Mouse (Mus musculus) kidney, embryonic 15.5 days (tissue): ENCODE data around the gene Bicdl1. TPM values are rescaled to one million over a fixed set of nuclear protein-coding genes. Genes with fewer than 3 reads are reported as not detected.
"Not testable (repeated sequence)": the region's sequence is repeated elsewhere in the genome, so short reads cannot be mapped to it uniquely, and the experiment has no call there.

Source experiments
- ATAC-seq: fragments of 200-750 bp; cut with Nextera tagmentation; replicated peaks from 2 replicates; pipeline ENCODE4 v1.8.0; 2017; ENCODE audit warnings: moderate TSS enrichment; ENCODE audit not compliant: low FRiP score
- H3K27ac ChIP-seq: fragments of 300-500 bp; sonication (generic); 2 replicates; pipeline ENCODE4 v1.5.1; 2015; ENCODE audit warnings: mild to moderate bottlenecking, inconsistent platforms
- H3K27me3 ChIP-seq: fragments of 300-500 bp; sonication (generic); 2 replicates; pipeline ENCODE4 v1.6.1; 2015; ENCODE audit warnings: inconsistent platforms
- H3K36me3 ChIP-seq: fragments of 300-500 bp; sonication (generic); 2 replicates; pipeline ENCODE4 v1.6.1; 2015; ENCODE audit warnings: inconsistent platforms
- H3K4me1 ChIP-seq: fragments of 300-500 bp; sonication (generic); 2 replicates; pipeline ENCODE4 v1.6.1; 2015; ENCODE audit warnings: inconsistent platforms
- H3K4me2 ChIP-seq: fragments of 300-500 bp; sonication (generic); 2 replicates; pipeline ENCODE4 v1.6.1; 2015; ENCODE audit warnings: moderate library complexity, mild to moderate bottlenecking, inconsistent platforms
- H3K4me3 ChIP-seq: fragments of 300-500 bp; sonication (generic); replicated peaks from 2 replicates; pipeline ENCODE4 v1.5.1; 2015; ENCODE audit warnings: mild to moderate bottlenecking, inconsistent platforms
- H3K9ac ChIP-seq: fragments of 300-500 bp; sonication (generic); 2 replicates; pipeline ENCODE4 v1.6.1; 2015; ENCODE audit warnings: mild to moderate bottlenecking, inconsistent platforms
- H3K9me3 ChIP-seq: fragments of 300-500 bp; sonication (generic); replicated peaks from 2 replicates; pipeline ENCODE4 v1.6.1; 2016; ENCODE audit warnings: inconsistent platforms
- WGBS: fragments of 180-500 bp; shearing (Covaris S2); methylation state at CpG from one replicate; pipeline ENCODE4 v1.1.7; 2015; ENCODE audit warnings: mixed read lengths; 5-methylcytosine and 5-hydroxymethylcytosine counted together
- polyA plus RNA-seq: library from polyadenylated mRNA; unstranded; fragments of >200 nt; fragmentation: Nextera tagmentation; extraction: Ambion mirVana; gene quantifications from 2 replicates; pipeline ENCODE4 v1.2.1, GENCODE M21; 2015

Gene Bicdl1
- polyA plus RNA-seq, 1 experiment from 2014 or later: 12.0 TPM

DNA sequence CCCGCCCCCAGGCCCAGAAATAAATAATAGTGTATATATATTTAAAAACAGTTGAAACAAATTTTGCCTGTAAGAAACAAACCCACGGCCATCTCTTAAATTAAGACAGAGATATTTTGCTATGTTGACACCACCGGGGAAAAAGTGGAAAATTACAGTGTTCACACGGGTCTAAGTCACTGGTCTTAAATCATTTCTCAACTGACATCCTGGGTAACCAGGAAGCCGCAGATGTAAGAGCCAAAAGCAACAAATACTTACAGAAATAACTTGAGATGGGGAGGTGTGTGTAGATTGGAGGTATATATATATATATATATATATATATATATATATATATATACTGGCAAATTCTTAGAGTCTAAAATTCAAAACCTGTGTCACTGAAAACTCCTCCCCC, 21.5 kb upstream of the Bicdl1 start:
- Histone ChIP-seq H3K9me3 (no peaks in the 10 kb centered on the region), H3K36me3 (no peaks in the 10 kb centered on the region), H3K4me1 (no peaks in the 10 kb centered on the region), H3K4me2 (no peak overlapping the region), H3K27me3 (no peaks in the 10 kb centered on the region), H3K4me3 (no peak overlapping the region), H3K27ac (no peak overlapping the region), H3K9ac (no peak overlapping the region)
- no peak for ATAC-seq
- 58% methylated on average over 5 of the region's 5 CpGs for WGBS

DNA sequence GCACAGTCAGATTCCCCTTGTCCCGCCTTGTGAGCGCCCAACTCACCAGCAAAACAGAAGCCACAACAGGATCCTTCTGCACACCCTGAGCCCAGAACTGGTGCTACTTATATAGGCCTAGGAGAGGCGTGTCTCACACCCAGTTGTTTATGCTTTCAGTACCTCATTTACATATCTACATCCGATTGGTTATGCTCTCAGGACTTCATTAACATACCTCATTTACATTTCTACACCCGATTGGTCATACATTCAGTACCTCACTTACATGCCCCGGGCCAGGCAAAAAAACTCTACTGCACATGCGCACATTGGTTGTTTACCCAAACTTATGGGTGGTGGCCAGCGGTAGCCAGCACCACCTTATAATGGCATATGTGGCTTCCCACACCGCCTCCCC, 20.5 kb upstream of the Bicdl1 start:
- not testable (repeated sequence) for H3K27me3 ChIP-seq, H3K9ac ChIP-seq, H3K36me3 ChIP-seq, H3K27ac ChIP-seq, ATAC-seq, H3K9me3 ChIP-seq, H3K4me2 ChIP-seq, H3K4me3 ChIP-seq, H3K4me1 ChIP-seq
- WGBS: 91% methylated on average over 9 of the region's 9 CpGs

DNA sequence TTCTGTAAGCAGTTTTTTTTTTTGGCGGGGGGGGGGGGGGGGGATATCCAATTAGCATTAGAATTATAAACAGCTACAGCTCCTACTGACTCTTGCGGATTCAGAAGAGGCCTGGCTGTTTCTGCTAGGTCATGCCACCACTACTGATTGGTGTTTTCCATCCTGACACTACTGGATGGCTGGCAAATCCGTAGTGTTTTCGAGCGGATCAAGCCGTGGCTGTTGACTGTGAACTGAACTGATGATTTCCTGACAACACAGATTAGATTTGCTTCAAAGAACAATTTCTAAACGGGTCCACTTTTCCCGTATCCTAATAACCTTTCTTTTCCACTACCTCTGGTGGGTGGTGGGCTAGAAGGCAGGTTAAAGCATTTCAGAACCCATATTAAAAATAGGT, 16.9 kb upstream of the Bicdl1 start:
- Histone ChIP-seq H3K36me3 (no peaks in the 10 kb centered on the region), H3K9me3 (no peaks in the 10 kb centered on the region), H3K4me2 (no peak overlapping the region), H3K4me3 (no peak overlapping the region), H3K27ac (no peak overlapping the region), H3K4me1 (no peaks in the 10 kb centered on the region), H3K27me3 (no peaks in the 10 kb centered on the region), H3K9ac (no peak overlapping the region)
- no peak for ATAC-seq
- WGBS: 67% methylated on average over 8 of the region's 8 CpGs

DNA sequence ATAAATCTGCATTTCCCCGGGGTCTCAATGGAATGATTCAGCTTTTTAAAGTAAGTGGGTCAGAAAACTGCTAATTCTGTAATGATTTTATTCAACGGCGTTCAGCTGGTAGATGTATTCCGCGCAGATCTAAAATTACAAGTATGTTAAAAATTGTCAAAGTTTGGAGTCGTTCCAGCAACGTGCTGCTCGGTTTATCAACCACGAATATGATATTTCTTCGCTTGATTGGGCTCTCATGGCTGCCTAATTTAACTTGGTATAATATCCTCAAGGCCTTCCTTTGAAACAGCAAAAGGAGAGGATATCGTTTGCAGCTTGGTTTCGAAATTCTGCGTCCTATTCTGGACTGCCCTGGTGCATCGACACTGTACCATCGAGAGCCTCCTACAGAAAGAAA, 13.9 kb upstream of the Bicdl1 start:
- H3K9me3 ChIP-seq: no peaks in the 10 kb centered on the region
- 76% methylated on average over 15 of the region's 15 CpGs for WGBS
- H3K27me3 ChIP-seq: no peaks in the 10 kb centered on the region
- no peaks in the 10 kb centered on the region for H3K4me1 ChIP-seq
- H3K9ac ChIP-seq: no peak overlapping the region
- no peaks in the 10 kb centered on the region for H3K36me3 ChIP-seq
- H3K27ac ChIP-seq: 0 out of 2 replicates have a peak overlapping the region, but pooled peaks have one; percentile 29
- no peak overlapping the region for H3K4me3 ChIP-seq
- no peak overlapping the region for H3K4me2 ChIP-seq
- ATAC-seq: no peak

DNA sequence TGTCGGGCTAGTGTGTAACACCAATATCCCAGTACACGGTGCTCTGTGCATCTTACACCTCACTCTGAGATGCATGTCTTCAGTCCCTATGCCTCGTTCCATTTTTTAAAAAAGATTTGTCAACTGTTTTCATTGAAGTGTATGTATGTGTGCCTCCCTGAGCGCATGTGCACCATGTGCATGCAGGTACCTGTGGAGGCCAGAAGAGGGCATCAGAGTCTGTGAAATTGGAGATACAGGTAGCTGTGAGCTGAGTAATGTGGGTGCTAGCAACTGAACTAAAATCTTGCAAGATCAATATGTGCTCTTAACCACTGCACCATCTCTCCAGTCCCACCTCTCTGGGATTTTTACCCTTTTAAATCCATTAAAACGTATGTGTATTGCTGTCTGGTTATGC, 6.6 kb upstream of the Bicdl1 start:
- H3K36me3 ChIP-seq: no peaks in the 10 kb centered on the region
- 92% methylated on average over 5 of the region's 5 CpGs for WGBS
- no peak overlapping the region for H3K9ac ChIP-seq
- no peak overlapping the region for H3K4me2 ChIP-seq
- H3K9me3 ChIP-seq: no peaks in the 10 kb centered on the region
- peaks cover 10% of the 10 kb centered on the region for H3K27me3 ChIP-seq
- H3K27ac ChIP-seq: no peak overlapping the region
- H3K4me1 ChIP-seq: no peaks in the 10 kb centered on the region
- ATAC-seq: no peak
- H3K4me3 ChIP-seq: no peak overlapping the region

DNA sequence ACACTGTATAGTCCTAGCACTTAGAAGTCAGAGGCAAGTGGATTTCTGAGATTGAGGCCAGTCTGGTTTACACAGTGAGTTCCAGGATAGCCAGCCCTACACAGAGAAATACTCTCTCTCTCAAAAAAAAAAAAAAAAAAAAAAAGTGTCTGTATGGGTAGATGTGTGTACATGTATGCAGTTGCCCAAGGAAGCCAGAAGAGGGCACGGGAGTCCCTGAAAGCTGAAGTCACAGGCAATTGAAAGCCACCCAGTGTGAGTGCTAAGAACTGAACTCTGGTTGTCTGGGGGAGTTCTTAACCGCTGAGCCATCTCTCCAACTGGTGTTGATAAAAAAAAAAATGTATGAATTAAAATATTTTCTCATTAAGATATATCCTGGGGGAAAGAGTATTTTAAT, 3.1 kb upstream of the Bicdl1 start:
- no peaks in the 10 kb centered on the region for H3K36me3 ChIP-seq
- WGBS: 79% methylated on average over 2 of the region's 2 CpGs
- H3K4me3 ChIP-seq: no peak overlapping the region
- no peak overlapping the region for H3K9ac ChIP-seq
- no peak overlapping the region for H3K4me2 ChIP-seq
- H3K4me1 ChIP-seq: peaks cover 26% of the 10 kb centered on the region
- H3K27me3 ChIP-seq: peaks cover 34% of the 10 kb centered on the region
- no peaks in the 10 kb centered on the region for H3K9me3 ChIP-seq
- no peak for ATAC-seq
- H3K27ac ChIP-seq: no peak overlapping the region

DNA sequence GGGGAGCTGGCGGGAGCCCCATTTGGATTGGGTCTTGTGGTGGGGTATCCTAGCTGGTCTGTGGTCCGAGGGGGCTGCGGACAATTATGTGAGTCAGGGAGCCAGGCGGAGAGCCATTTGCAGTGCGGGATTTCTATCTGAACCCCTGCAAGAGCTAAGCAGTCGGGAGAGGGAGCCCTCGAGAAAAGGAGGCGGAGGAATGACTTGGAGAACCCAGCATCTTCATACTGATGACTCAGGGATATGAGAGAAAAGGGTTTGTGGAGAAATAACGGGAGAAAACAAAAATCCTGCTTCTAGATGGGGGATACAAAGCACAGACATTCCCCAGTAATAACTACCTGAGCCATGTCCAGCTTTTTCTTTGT, 1.4 kb upstream of the Bicdl1 start:
- Histone ChIP-seq H3K27ac (0 out of 2 replicates have a peak overlapping the region, but pooled peaks have one; percentile 59), H3K4me1 (peaks cover 26% of the 10 kb centered on the region), H3K9me3 (no peaks in the 10 kb centered on the region), H3K36me3 (no peaks in the 10 kb centered on the region), H3K9ac (no peak overlapping the region), H3K27me3 (peaks cover 43% of the 10 kb centered on the region), H3K4me3 (peak overlapping the region; percentile 71), H3K4me2 (peak overlapping the region; percentile 99)
- under 1% methylated on average over 9 of the region's 9 CpGs for WGBS
- ATAC-seq: peak; percentile 47

DNA sequence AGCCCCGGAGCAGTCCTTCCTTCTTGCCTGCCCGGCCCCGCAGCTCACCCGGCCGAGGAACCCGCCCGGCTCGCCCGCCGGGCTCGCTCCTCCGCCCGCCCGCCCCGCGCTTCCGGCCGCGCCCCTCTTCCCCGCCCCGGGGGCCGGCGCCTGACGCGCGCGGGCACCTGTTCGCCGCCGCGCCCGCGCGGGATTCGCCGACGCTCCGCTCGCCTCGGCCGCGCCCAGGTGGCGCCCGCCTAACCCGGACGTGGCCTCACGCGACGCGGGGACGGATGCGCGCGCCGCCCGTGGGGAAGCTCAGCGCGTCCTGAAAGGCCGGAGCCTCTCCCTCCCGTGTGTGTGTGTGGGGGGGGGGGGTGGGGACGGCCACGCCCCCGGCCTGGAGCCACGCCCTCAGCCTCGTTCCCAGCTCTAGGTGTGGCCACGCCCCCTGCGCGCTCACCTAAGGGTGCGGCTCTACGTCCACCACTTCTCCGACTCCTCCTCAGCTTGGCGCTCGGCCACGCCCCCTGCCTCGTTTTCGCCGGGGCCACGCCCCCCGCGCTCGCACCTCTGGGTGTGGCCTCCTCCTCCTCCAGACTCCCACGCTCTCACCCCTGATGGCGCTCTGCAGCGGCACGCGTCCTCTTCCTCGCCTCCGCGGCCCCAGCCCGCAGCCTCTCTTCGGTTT, 891 bp upstream of the Bicdl1 start:
- peak; percentile 90 for ATAC-seq

DNA sequence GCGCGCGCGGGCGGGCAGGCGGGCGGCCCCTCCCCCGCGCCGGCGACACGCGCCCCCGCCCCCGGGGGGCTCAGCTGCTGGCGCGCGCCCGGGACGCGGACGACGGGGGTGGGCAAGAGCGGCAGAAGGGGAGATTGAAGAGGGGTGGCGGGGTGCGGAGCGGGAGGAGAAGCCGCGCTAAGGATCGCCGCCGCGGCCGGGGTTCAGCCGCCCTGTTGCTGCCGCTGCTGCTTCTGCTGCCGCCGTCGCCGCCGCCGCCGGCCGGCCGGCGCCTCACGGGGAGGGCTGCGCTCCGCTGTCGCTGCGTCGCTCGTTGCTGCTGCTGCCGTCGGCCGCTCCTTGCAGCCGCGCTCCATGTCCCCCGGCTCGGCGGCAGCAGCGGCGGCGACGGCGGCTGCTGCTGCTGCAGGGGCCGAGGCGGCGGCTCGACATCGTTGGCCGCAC, 333 bp upstream of the Bicdl1 start:
- H3K4me3 ChIP-seq: peak overlapping the region; percentile 71
- under 1% methylated on average over 55 of the region's 72 CpGs for WGBS
- peak overlapping the region; percentile 39; the same call in 1 of the 2 replicates for H3K9ac ChIP-seq
- peaks cover 26% of the 10 kb centered on the region for H3K4me1 ChIP-seq
- no peaks in the 10 kb centered on the region for H3K9me3 ChIP-seq
- H3K27me3 ChIP-seq: peaks cover 43% of the 10 kb centered on the region
- peak; percentile 52 for ATAC-seq
- peak overlapping the region; percentile 99 for H3K4me2 ChIP-seq
- no peaks in the 10 kb centered on the region for H3K36me3 ChIP-seq
- peak overlapping the region; percentile 78 for H3K27ac ChIP-seq

More for the DNA sequence above, 891 bp upstream of the Bicdl1 start:
- Histone ChIP-seq H3K4me3 (peak overlapping the region; percentile 71), H3K27ac (peak overlapping the region; percentile 78), H3K9me3 (no peaks in the 10 kb centered on the region), H3K36me3 (no peaks in the 10 kb centered on the region), H3K9ac (peak overlapping the region; percentile 39; the same call in 1 of the 2 replicates), H3K4me2 (peak overlapping the region; percentile 99), H3K4me1 (peaks cover 26% of the 10 kb centered on the region), H3K27me3 (peaks cover 43% of the 10 kb centered on the region)
- under 1% methylated on average over 60 of the region's 91 CpGs for WGBS

DNA sequence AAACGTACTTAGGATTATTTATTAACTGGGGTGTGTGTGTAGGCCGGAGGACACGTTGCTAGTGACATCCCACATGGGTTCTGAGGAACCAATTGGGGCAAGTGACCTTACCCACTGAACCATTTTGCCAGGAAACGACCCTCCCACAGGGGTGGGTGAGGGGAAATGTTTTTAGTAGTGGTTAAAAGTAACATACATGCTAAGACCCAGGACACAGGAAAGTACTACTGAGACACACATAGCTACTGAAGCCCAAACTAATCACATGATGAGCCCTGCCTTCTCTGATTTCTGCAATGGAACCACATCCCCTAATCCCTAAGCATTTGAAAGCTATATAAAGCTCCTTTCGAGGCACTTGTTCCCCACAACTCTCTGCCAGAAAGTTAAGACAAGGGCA, 1.1 kb downstream of the Bicdl1 start:
- H3K27ac ChIP-seq: no peak overlapping the region
- no peak for ATAC-seq
- no peaks in the 10 kb centered on the region for H3K36me3 ChIP-seq
- peak overlapping the region; percentile 99 for H3K4me2 ChIP-seq
- H3K4me3 ChIP-seq: peak overlapping the region; percentile 71
- H3K27me3 ChIP-seq: peaks cover 43% of the 10 kb centered on the region
- WGBS: 47% methylated on average over 5 of the region's 5 CpGs
- peaks cover 26% of the 10 kb centered on the region for H3K4me1 ChIP-seq
- no peak overlapping the region for H3K9ac ChIP-seq
- H3K9me3 ChIP-seq: no peaks in the 10 kb centered on the region

DNA sequence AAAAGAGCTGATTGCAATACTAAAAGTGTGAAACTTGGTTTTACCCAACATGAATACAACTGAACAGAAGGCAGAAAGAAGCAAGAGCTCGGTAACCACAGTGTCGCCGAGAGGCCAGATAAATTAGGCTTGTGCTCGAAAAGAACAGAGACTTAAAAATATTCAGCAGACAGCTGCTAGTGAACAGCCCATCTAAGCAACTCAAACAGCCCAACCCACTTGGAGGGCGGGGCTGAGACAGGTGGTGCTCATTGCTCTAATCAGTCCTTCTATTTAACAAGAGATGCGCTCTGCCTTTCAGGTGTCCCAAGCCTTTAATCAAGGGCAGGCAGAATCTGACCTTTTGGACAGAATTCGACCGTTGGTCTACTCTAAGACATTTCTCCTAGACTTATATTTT, 4.8 kb downstream of the Bicdl1 start:
- peaks cover 25% of the 10 kb centered on the region for H3K27me3 ChIP-seq

DNA sequence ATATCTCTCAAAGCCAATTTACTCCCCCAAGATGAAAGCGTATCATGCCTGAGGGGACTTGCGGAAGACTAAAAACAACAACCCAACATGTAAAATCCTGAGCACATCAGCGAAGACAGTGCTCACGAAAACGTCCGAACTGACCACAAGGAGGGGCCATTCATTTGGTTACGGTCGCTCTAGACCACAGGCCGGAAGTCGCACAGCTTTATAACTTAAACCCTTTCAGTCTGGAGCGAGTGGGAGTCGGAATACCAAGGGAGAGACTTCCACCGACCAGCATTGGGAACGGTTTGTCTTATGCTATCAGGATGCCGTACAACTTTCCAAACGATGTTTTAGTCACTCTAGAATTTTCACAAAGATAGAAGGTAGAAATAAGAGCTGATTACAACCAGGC, 5.4 kb downstream of the Bicdl1 start:
- no peak for ATAC-seq
- Histone ChIP-seq H3K27ac (no peak overlapping the region), H3K36me3 (no peaks in the 10 kb centered on the region), H3K9me3 (no peaks in the 10 kb centered on the region), H3K4me2 (no peak overlapping the region), H3K27me3 (peaks cover 23% of the 10 kb centered on the region), H3K9ac (no peak overlapping the region), H3K4me3 (no peak overlapping the region), H3K4me1 (peaks cover 11% of the 10 kb centered on the region)
- WGBS: 77% methylated on average over 16 of the region's 16 CpGs

More for the DNA sequence above, 4.8 kb downstream of the Bicdl1 start:
- WGBS: 83% methylated on average over 8 of the region's 8 CpGs
- no peak overlapping the region for H3K27ac ChIP-seq
- H3K9me3 ChIP-seq: no peaks in the 10 kb centered on the region
- H3K4me1 ChIP-seq: peaks cover 13% of the 10 kb centered on the region
- no peak for ATAC-seq
- no peaks in the 10 kb centered on the region for H3K36me3 ChIP-seq
- H3K4me3 ChIP-seq: no peak overlapping the region
- H3K4me2 ChIP-seq: no peak overlapping the region
- no peak overlapping the region for H3K9ac ChIP-seq

DNA sequence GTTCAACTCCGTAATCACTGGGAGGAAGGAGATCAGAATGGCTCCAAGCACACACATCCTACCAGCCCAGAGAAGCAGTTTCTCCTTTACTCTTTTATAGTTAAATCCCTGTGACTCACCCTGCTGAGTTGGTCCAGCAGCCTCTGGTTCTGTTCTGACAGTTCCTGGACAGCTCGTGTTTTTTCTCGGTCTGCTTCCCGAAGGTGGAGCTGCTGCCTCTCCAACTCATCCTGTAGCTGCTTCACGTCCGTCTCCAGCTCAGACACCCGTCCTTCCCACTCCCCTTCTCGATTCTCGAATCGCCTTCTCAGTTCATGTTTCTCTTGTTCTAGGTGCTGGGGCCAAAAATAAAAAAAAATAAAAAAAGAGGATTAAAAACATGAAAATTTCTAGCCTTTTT, 7.0 kb downstream of the Bicdl1 start:
- Histone ChIP-seq H3K27me3 (peaks cover 7% of the 10 kb centered on the region), H3K4me2 (no peak overlapping the region), H3K9ac (no peak overlapping the region), H3K4me3 (no peak overlapping the region), H3K27ac (no peak overlapping the region), H3K9me3 (no peaks in the 10 kb centered on the region), H3K36me3 (no peaks in the 10 kb centered on the region), H3K4me1 (no peaks in the 10 kb centered on the region)
- no peak for ATAC-seq
- 86% methylated on average over 10 of the region's 10 CpGs for WGBS
